Mouse (Mus musculus) 3T3-L1 (cell line): Measurements from ENCODE around the gene Tcl1b2.
"Not testable (repeated sequence)": the region's sequence is repeated elsewhere in the genome, so short reads cannot be mapped to it uniquely, and the experiment has no call there.

Experiments
- DNase-seq: peaks from one replicate; pipeline ENCODE4 v3.0.0-alpha.2; 2015; ENCODE audit warnings: low read depth, low spot score

Gene Tcl1b2

DNA sequence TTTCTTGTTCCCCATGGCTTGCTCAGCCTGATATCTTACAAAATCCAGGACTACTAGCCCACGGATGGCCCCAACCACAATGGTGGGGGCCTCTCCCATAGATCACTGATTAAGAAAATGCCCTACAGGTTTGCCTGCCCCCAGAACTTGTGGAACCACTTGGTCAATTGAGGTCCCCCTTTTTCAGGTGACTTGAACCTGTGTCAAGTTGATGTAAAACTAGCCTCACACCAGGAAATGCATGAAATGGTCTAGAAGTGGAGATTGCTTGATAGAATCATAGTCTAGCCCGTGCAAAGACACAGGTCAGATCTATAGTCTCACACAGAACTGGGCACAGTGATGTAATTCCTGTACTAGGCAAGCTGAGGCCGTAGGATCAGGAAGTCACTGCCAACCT lies at the start of gene Tcl1b2:
TSS of gene Tcl1b2 (plus strand) at position 301 of the 400 bp plus-strand sequence.
- DNase-seq = no peak

DNA sequence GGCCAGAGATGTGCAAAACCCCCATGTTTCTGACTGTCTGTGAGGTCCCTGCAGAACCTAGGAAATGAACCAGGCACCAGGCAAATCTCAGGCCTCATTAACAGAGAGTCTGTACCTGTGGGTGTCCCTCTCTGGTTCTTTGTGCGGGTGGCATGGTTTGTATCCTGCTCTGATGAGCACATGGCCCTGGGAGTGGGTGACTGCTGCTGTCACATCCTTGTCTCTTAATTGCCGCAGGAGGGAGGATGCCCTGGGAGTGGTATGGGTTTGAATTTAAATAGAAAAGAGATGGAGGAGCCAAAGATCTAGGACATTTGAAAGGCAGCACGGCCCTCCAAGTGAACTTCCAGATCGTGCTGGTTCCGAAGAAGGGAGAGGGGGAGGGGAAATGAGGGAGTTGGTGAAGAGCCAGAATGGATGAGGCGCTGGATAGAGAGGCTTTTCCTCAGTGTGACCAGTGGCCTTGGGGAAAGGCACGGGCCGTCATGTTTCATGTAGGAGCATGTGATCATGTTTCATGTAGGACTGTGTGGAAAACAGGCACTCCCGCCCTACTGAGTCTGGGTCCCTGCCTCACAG lies 46.3 kb upstream of the Tcl1b2 start:
- DNase-seq = no peak

DNA sequence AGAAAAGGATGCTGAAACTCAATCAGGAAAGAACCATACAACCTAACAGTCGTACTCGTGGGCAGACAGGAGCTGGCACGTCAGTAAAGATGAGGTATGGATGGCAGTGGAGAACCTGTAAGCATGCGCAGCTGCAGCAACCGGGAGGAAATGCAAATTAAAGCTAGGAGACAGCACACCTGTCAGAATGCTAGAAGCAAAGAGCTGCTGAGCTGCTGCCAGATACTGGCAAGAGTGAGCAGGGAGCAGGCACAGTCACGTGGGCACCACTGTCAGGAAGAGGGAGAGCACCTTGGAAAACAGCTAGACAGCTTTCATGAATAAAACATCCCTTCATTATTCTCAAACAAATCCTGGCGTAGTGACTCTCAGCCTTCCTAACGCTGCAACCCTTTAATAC lies 42.9 kb upstream of the Tcl1b2 start:
- no peak for DNase-seq

DNA sequence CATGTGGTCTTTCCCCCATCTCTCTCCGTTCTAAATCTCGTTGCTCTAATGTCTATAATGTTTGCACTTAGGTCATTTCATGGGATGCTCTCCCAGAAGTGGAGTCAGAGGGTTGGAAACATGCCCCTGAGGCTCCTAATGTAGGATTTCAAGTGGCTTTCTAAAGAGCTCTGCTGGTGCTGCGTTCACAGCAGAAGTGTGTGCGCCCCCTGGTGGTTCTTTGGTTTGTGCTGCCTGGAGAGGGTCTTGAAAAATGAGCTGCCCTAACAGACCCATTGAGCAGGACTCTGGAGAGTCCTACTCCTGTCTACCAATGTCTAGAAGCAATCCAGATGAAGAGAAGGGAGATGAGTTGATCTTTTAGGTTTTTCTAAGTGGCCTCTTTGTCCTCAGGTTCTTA lies 41.8 kb upstream of the Tcl1b2 start:
- peak; percentile 83 for DNase-seq

DNA sequence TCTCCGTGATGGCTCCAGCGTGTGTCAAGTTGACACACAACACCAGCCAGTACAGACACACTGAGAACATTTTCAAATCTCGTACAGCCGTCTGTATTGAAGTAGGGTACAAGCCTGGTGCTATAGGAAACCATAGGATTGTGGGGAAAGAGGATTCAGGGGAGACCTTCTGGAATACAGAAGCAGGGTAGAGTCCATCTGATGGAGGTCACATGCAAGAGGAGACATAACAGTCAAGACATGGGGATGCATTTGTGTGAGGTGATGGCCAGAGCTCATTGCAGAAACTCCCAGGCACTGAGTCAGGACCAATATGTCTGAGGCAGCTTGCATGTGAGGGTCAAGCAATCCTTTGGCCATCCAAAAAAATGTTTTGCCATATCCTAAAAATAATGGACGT lies 40.5 kb upstream of the Tcl1b2 start:
- no peak for DNase-seq

DNA sequence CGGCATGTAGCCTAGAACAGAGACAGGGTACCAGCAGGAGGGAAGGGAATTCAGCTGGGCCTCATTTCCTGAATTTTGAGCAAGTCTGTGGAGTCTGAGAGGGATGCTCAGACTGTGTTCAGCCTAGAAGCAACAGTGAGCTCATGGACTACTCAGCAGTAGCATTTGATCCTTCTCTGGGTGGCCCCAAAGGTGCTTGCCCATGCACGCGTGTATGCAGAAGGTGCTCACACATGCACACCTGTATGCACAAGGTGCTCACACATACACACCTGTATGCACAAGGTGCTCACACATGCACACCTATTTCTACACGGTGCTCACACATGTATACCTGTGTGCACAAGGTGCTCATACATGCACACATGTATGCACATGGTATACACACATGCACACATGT lies 37.0 kb upstream of the Tcl1b2 start:
- no peak for DNase-seq

DNA sequence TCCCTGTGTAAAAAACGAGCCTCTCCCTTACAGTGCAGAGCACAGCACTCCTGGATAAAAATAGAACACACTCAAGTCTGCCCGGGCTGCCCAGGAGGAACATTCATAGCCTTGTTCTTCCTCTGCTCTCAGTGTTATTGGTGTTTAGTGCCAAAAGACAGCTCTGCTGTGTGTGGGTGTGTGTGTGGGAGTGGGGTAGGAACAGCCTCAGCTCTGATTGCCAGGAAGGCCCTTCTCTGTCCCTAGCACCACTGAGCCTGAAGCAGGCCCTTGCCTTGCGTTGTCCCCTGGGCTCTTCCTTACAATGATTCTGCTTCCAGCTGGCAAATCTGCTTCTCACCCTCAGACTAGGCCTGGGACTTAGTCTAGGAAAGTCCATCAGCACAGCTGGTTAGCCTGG lies 36.4 kb upstream of the Tcl1b2 start:
- no peak for DNase-seq

DNA sequence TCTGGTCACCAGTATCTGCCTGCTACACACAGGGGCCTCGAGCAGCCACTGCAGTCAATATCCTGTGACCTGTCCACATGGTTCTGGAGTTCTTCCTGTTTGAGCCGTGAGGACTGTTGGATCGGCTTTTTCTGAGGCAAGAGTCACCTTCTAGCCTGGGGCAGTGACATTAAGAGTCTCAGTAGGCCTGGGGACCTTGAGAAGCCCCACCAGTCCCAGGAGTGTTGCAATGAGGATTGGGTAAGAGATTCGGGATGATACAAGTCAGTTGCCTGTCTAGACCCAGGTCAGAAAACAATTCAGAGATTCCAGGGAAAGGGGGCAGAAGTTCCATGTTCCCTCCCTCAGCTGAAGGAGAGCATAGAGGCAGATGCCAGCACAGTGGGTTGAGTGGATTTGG lies 36.0 kb upstream of the Tcl1b2 start:
- no peak for DNase-seq

DNA sequence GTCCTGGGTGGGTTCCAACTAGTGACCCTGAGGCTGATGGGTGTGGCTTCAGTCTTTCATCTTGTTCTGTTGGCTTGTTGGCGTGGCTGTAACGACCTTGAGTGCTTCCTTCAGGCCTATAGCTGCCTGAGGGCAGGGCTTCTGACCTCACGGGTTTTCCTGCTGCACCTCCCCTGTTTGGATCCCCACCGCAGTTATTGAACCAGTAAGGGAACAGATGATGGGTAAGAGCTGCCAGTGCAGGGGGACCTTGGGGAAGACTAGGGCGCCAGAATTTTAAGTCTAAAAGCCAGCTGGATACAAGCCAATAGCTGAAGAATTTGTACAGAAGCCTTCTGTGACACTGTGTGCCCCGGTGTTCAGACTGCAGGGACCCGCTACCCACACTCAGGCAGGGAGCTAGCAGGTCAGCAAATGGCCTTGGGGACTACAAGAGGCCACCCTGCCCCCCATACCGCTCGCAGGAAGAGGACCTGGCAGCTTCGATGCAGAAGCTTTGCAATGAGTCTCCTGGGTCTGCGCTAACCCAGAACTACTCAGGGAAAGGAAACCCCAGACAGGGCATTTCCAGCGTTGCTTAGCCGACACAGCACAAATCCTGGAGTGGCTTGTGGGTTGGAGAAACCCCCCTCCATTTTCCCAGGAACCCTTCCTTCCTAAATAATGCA lies 33.4 kb upstream of the Tcl1b2 start:
- no peak for DNase-seq

DNA sequence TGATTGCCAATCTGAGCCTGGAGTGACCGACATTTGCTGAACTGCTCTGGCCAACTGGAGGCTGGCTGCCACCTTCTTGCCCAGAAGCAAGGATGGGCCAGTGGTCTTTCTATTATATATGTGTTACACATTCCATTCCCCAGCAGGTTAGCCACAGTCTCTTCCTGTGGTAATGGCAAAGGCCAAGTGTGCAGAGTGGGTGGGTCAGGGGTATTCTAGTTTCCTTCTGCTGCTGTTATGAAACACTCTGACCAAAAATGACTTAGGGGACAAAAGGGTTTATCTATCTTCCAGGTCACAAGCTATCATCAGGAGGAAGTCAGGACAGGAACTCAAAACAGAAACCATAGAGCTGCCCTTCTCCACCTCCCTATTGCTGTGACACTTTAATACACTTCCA lies 29.2 kb upstream of the Tcl1b2 start:
- DNase-seq = no peak

DNA sequence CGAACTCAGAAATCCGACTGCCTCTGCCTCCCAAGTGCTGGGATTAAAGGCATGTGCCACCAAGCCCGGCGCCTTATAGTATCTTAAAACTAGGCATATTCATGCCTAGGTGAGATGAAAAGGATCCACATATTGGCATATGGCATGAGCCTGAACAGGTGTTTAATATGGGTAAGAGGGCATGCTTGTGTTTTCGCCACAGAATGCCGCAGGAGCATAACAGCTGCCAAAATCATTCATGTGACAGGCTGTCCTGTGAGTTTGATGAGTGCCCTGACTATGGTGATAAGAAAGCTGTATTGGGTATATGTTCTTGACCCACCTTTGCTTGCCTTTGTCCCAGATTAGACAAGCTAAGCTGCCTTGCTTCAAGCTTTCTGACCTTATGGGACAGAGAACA lies 20.5 kb upstream of the Tcl1b2 start:
- no peak for DNase-seq

DNA sequence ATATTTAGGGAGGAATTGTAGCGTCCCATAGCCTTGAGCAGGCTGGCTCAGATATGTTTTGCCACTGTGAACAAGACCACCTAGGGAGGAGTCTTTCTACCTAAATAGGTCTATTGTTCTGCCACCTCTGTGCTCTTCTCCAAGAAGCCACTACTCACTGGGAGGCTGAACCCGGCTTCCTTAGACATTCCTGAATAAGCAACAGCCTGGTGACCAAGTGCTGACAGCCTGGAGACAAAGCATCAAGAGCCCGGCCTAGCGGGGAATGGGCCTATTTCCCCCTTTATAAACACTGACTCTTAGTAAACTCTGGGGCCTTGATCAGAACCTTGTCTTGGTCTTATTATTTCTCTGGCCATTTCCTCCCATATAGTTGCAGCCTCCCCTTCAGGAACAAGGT lies 19.3 kb upstream of the Tcl1b2 start:
- no peak for DNase-seq

DNA sequence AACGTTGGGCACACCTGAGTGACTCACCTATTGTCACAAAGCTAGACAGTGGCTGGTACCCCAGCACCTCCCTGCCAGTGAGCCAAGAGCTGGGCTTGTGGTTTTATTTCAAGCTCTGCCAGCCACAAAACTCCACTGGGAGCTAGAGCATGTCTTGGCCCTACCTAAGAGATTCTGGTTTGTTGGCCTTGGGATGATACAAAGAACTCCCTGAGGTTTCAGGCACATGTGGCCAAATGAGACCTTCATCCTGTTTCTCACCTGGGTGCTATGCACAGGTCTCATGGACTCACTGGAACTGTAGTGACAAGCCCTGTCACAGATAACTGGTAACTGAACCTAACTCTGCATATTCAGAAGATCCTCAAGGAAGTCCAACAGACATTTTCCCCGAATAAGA lies 18.2 kb upstream of the Tcl1b2 start:
- DNase-seq = no peak

DNA sequence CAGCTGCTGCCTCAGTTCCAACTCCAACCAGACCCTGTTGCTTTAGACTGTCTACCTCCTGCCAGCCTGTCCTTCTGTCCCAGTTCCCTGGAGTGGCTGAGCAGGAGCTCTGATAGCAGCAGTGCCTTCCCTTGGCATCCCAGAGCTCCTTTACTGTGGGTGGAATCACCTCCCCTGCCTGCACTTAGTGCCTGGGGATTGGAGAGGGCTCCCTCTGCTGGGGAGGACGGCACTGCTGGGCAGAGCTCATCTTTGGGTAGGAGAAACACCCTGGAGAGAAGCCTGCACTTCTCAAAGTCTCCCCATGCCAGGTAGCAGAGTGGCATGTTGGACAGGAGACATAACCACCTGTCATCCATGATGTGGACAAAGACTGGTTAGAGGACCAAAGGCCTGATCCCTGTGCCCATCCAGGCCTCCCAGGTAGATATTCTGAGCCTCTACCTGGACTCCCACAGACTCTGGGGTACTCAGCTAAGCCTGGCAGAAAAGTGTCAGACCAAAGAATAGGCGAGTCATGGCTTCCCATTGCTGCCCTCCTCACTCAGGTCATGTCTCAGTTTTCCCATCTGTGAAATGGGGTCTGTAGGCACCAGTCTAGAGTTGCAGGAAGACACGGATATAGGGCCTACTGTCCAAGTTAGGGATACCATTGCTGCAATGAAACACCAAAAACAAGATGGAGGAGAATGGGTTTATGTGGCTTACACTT lies 16.2 kb upstream of the Tcl1b2 start:
- DNase-seq = not testable (repeated sequence)

DNA sequence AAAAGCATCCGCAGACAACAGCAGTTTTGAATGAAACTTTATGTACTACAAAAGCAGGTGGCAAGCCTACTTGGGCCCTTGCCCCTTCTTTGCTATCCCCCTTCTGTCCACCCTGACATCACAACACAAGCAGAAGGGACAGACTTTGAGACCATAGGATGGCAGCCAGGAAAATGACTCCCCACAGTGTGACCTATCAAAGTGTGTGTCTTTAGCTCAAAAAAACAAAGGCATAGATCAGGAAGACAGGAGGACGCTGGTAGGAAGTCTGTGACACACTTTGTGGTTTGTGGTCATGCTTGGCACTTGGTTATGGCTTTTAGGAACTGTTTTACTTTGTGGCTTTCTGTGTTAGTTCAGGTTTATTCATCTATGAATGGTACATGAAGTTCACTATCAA lies 11.6 kb upstream of the Tcl1b2 start:
- DNase-seq = not testable (repeated sequence)

DNA sequence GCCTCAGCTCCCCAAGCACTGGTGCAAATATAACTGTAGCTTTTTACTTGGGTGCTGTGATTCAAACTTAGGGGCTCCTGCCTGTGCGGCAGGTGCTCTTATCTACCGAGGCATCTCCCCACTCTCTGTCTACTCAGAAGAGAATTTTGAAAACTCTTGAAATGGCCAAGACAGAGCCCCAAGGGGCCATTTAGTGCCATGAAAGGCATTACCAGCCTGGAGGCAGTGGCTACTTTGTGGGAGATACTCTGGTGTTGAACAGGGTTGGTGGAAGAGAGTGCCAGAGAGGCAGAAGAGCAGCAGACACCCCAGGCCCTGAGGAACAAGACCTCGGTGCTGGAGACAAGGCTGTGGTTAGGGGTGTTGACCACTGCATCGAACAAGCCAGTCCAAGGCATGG lies 11.0 kb upstream of the Tcl1b2 start:
- not testable (repeated sequence) for DNase-seq

DNA sequence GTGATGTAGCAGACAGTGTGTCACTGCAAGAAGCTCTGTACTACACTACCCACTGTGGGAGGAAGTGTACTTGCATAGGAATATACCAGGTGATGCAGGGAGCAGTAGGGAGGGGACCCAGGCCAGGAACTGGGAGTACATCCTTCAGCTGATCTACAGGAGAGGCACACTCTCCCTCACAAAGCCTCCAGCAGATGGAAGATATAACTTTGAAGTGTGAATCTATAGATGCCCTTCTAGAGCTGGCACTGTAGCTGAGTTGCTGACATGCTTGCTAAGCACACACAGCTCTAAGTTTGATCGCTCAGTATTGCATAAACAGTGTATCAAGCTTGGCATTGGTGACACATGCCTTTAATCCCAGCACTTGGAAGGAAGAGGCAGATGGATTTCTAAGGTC lies 8.1 kb upstream of the Tcl1b2 start:
- DNase-seq = not testable (repeated sequence)

DNA sequence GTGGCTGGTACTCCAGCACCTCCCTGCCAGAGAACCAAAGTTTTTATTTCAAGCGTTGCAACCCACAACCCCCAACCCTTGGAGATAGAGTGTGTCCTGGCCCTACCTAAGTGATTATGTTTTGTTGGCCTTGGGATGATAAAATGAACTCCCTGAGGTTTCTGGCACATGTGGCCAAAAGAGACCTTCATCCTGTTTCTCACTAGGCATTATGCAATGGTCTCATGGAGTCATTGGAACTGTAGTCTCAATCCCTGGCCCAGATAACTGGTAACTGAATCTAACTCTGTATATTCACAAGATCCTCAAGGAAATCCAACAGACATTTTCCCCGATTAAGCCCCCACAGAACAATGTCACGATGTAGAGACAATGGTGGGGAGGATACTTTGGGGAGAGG lies 2.7 kb upstream of the Tcl1b2 start:
- DNase-seq = no peak

DNA sequence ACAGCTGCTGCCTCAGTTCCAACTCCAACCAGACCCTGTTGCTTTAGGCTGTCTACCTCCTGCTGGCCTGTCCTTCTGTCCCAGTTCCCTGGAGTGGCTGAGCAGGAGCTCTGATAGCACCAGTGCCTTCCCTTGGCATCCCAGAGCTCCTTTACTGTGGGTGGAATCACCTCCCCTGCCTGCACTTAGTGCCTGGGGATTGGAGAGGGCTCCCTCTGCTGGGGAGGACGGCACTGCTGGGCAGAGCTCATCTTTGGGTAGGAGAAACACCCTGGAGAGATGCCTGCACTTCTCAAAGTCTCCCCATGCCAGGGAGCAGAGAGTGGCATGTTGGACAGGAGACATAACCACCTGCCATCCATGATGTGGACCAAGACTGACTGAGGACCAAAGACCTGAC lies 886 bp upstream of the Tcl1b2 start:
- not testable (repeated sequence) for DNase-seq

DNA sequence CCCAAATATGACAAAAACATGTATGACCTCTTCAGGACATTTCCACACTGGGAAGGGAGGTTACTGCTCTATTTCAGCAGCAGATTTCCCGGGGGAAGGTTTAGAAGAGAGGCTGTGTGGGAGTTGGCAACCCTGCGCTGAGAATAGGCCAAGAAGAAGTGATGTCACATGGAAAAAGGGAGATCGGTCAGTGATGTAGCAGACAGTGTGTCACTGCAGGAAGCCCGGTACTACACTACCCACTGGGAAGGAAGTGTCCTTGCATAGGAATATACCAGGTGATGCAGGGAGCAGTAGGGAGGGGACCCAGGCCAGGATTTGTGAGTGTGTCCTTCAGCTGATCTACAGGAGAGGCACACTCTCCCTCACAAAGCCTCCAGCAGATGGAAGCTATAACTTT lies 9.5 kb downstream of the Tcl1b2 start:
- not testable (repeated sequence) for DNase-seq

DNA sequence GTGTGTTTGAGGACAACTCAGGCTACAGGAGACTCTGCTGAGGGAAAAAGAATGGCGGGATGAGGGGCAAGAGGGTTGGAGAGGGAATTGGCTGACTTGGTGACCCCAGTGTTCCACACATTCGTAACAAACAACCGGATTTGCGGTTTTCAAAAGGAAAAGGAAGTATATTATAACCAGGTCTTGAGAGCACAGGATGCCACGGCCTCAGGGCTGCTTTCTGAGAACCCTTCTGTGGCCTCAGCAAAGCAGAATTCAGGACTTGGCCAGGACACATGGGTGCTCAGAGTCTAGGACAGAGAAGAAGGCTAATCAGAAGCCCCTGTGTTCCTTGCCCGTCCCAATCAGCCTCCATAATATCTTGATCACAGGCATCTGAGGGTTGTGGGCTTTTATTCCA lies 13.0 kb downstream of the Tcl1b2 start:
- DNase-seq = no peak

DNA sequence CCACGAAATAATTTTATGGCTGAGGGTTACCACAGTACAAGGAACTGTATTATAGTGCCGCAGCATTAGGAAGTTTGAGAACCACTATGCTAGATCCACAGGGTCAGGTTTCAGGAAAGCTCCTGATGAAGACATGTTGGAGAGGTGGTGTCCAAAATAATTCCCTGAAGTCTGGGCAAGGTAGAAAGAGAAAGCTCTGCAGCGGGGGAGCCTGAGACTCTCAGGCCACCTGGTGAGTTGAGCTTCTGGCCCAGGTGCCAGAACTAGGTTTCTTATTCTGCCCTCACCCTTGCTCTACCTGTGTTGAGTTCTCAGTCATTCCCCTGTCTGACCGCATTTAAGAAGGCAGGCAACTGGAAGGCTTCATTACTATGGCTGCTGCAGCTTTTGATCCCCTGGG lies 13.6 kb downstream of the Tcl1b2 start, which contains the start of gene Tcl1b1:
TSS of gene Tcl1b1 (plus strand) at position 301 of the 400 bp plus-strand sequence.
- DNase-seq = no peak

DNA sequence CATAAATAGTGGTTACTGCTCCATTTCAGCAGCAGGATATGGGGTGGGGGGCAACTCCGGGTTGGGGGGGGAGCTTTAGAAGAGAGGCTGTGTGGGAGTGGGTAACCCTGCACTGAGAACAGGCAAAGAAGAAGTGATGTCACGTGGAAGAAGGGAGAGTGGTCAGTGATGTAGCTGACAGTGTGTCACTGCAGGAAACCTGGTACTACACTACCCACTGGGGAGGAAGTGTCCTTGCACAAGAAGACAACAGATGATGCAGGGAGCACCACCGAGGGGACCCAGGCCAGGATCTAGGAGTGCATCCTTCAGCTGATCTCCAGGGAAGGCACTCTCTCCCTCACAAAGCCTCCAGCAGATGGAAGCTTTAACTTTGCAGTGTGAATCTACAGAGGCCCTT lies 20.9 kb downstream of the Tcl1b2 start:
- DNase-seq = no peak
